Mouse (Mus musculus): ENCODE data around the gene Prlr. TPM values are rescaled to one million over a fixed set of nuclear protein-coding genes. Genes with fewer than 3 reads are reported as not detected.

The Prlr gene
- total RNA-seq (2021), result 1 to 10 TPM in 1 of 2 experiments, under 1 TPM in 1; 0.94 to 1.9 TPM

DNA sequence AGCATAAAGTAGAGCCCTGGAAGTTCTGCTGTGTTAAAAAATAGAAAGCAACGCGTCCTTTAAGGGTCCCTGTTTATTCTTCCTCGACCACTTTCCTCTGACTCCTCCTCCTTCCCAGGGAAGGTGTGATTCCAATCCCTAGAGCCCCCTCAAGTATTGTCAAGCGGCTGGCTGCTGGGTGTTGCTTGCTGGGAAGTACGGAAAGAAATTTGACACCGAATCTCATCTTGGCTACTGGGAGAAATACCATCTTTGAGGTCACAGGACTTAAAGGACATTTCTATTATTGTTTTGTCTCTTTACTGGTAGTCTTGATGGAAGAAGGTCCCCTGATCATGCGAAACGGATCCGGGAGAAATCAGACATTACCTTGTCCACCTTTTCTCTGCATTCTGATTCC is at the start of gene Prlr:
Prlr (plus strand) TSS at position 156 of the 400 bp plus-strand sequence.
- intact Hi-C loops (cut with DNase I), result no loop called here

GRCm38 (mm10) chr15:10133781-10134180 is 43.3 kb upstream of the Prlr start:
- no peak for DNase-seq
- intact Hi-C loops (cut with DNase I), result no loop called here

More for the DNA sequence above, at the start of gene Prlr:
- DNase-seq, result no peak

DNA sequence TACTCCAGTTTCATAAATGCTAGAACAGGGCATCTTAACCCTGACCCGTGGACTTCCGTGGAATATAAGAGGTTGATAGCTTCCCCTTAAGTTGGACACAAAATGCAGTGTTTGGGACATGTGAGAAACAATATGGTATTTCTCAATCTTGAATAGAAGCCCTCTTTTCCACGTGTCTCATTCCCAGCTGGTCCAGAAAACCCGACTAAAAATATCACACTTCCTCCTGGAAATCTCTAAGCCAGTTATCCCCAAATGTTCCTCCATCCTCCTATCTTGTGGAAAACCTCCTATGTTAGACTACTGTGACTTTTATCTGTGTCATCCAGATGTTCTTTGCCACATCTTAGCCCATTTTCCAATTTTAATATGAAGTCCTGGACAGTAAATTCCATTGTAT is 42.1 kb upstream of the Prlr start:
- DNase-seq, result no peak
- intact Hi-C loops (cut with DNase I), result no loop called here

- intact Hi-C loops (cut with DNase I), result no loop called here
- DNase-seq, result no peak
These were observed 32.5 kb upstream of the Prlr start for GRCm38 (mm10) chr15:10144520-10144919.

GRCm38 (mm10) chr15:10148196-10148595 is 28.8 kb upstream of the Prlr start:
- intact Hi-C loops (cut with DNase I), result no loop called here
- no peak for DNase-seq

DNA sequence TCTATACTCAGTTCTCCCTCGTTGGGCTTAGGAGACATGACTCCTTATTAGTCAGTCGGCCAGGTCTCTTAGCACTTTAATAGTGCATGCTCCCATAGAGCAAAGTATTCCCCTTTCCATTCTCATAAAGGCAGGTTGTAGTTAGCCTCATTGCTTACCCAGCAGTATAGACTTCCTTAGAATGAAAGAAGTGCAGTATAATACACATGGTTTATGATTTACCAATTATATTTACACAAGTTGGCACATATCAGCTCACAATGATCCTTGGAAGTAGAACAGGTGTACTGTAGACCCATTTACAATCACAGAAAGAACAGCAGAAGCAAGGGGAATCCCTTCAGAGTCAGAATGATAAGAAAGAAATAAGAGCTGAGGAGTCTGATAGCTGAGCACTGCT is 16.4 kb upstream of the Prlr start:
- intact Hi-C loops (cut with DNase I), result no loop called here
- no peak for DNase-seq

GRCm38 (mm10) chr15:10175078-10175477 is 2.0 kb upstream of the Prlr start:
- intact Hi-C loops (cut with DNase I), result no loop called here
- no peak for DNase-seq

DNA sequence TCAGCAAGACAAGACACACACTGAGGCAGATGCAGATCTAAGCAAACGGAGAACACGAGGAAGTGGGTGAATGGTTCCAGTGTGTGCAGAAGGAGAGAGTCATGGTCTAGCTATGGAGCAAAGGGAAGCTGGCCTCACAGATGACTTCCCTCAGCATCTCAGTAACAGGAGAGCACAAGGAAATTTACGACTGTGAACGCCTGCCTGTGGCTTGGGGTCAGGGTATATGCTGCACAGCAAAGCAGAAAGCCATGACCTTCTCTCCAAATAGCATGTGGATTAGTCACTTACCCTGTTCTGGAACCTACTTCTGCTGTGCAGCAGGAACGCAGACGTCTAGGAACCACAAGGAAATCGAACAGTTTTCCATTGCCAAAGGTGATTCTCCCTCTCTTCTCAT is 1.4 kb upstream of the Prlr start:
- DNase-seq, result no peak
- intact Hi-C loops (cut with DNase I), result no loop called here

GRCm38 (mm10) chr15:10177519-10178130 is 587 bp downstream of the Prlr start:
- intact Hi-C loops (cut with DNase I), result no loop called here

DNA sequence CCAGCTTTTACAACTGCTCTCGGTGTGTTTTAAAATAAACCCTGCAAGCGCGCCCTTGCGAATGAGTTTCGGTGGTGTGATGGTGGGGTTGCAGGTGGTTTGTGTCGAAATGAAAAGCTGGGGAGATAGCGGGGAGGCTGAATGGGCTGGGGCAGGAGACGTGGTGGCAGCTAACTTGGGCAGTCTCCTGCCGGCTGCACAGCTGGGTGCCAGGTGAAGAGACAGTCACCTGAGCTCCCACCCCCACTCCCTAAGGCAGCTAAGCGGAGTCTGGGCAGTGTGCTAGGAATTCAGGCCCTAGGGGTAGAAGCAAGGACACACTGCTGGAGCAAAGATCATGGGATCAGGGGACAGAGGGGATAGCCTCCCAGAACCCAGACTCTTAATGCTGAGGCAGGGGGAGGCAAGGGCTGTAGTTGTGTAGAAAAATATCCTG is 1.1 kb downstream of the Prlr start:
- peak; percentile 10 for DNase-seq
- intact Hi-C loops (cut with DNase I), result no loop called here

More at GRCm38 (mm10) chr15:10177519-10178130, 587 bp downstream of the Prlr start:
- peak; percentile 31 for DNase-seq

DNA sequence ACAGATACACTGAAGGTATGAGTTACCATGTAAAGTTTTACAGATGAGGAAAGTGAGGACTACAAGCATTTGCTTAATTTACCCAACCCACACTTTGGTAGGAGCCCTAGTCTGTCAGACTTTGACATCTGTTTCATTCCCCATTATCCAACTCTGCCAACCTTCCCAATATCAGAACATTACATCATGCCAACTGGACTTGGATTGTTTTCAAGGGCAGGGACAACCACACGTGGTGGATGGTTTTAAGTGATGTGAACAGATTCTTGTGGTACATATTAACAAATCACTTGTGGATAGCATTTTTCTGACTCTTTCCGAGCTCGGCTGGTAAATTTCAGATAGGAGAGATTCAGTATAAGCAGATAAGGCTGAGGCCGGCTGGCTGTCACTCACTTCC is 3.7 kb downstream of the Prlr start:
- no peak for DNase-seq
- intact Hi-C loops (cut with DNase I), result no loop called here

GRCm38 (mm10) chr15:10192101-10192630 is 15.1 kb downstream of the Prlr start:
- DNase-seq, result no peak
- intact Hi-C loops (cut with DNase I), result no loop called here

GRCm38 (mm10) chr15:10200991-10201390 is 24.0 kb downstream of the Prlr start:
- intact Hi-C loops (cut with DNase I), result no loop called here

DNA sequence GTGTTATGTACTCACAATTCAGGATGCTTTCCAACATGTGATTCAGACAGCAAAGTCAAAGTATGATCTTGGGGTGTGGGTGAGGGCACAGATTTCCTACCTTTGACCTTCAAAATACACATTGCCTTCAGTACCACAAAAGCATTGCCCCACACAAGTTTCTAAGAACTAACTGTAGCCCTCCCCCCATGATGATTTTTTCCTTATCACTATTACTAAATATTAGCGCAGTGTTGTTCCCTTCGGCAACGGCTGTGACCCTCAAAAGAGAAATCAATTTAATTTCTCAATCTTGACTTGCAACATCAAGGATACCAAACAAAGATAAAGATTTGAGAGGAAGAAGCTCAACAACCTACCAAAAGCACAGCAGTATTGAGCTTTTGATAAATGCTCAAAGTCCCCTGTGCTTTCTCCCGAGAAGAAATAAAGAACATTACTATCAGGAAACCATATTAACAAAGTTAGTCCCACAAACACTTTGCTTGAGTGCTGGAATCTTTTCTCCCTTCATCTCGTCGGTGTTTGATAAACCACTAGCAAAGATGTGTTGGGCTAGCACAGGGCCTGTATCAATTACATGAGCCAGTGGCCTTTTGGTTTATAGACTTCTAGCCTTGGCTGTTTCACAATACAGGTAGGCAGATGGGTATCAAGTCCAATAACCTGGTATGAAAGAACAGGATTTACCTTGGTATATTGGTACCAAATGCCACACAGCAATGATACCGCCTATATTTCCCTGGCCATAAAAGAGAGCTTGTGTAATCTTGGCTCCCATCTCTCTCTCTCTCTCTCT is 25.7 kb downstream of the Prlr start:
- intact Hi-C loops (cut with DNase I), result no loop called here
- DNase-seq, result no peak

More at GRCm38 (mm10) chr15:10200991-10201390, 24.0 kb downstream of the Prlr start:
- DNase-seq, result no peak

DNA sequence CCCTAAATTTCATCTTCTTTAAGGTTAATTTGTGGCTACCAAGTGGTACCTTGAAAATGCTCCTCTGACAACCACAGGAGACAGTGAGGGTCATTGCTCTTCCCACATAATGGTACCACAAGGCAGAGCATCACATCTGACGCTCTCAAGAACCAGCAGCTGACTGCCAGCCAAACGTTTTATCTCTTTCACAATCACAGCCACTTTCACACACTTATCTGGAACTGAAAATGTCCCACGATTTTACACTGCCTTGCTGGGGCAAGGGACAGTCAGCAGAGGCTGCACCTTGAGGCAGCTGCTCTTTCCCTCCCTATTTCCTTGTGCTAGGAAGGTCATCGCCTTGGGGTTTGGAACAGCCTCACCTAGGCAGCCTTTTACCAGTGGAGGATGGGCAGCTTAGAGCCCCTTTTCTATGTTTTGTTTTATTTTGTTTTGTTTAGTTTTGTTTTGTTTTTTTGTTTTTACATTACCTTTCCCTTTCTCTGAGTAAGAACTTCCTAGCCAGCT is 33.3 kb downstream of the Prlr start:
- intact Hi-C loops (cut with DNase I), result no loop called here
- DNase-seq, result no peak

DNA sequence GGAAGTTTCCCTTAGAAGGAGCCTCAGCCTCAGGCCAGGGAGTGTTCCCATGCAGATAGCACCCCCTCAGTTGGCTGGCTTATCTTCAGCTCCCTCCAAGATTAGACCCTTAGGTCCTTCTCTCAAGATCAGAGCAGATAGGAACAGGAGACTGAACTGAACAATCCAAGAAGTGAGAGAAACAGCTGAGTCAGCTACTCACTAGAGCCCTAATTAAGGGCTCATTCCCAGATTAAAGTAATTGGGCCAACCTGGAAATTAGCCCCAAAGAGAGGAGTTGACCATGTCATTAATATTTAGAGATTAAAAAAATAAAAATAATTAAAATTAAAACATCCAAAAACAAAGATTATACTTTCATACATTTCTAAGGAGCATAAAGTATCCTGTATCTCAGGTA is 35.0 kb downstream of the Prlr start:
- intact Hi-C loops (cut with DNase I), result no loop called here
- DNase-seq, result no peak

DNA sequence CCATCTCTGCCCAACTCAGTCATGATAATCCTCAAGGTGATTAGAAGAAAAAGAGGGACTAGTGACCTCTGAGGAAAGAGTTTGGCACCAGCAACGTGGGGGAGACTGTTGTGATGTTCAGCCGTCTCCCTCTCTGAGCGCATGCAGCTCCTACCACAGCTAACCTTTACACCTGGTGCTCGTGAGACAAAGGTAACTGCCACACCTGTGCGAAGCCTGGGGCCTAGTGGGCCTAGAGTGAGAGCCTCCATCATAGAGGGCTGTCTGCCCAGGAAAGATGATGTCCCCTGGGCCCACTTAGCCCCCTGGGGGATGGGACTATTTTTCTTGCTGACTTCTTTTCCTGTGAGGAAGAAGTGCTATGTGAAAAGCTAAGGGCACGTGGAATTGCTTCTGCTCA is 36.2 kb downstream of the Prlr start:
- no peak for DNase-seq
- intact Hi-C loops (cut with DNase I), result no loop called here

DNA sequence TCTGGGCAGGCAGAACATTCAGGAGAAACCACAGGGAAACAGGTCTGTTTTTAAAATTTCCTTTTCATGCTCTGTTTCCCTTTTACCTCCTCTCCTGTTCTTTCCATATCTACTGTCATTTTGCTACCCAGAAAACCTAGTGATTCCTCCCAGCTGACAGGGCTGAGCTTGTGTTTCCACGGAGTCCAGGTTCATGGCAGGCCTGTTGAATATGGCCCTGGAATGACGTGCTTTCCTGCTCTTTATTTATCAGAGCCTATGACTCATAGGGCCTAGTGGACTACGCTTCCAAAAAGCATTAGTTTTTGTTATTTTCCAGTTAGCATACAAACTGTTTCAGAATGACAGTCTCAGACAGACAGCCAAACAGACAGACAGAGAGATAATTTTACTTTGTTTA is 36.7 kb downstream of the Prlr start:
- intact Hi-C loops (cut with DNase I), result no loop called here
- no peak for DNase-seq

GRCm38 (mm10) chr15:10215719-10216118 is 38.7 kb downstream of the Prlr start:
- intact Hi-C loops (cut with DNase I), result no loop called here
- DNase-seq, result no peak

- no peak for DNase-seq
These were observed 39.2 kb downstream of the Prlr start for GRCm38 (mm10) chr15:10216189-10216588.

GRCm38 (mm10) chr15:10223614-10224155 is 46.6 kb downstream of the Prlr start:
- intact Hi-C loops (cut with DNase I), result no loop called here
- no peak for DNase-seq

More at GRCm38 (mm10) chr15:10216189-10216588, 39.2 kb downstream of the Prlr start:
- intact Hi-C loops (cut with DNase I), result no loop called here

Data from left cerebral cortex, postnatal 4 days (tissue).